Mouse (Mus musculus): ENCODE measurements around the gene Zfp575. TPM values are rescaled to one million over a fixed set of nuclear protein-coding genes. Genes with fewer than 3 reads are reported as not detected.

Zfp575 gene
- polyA plus RNA-seq, 1 experiment from 2014 or later: 0.48 TPM

DNA sequence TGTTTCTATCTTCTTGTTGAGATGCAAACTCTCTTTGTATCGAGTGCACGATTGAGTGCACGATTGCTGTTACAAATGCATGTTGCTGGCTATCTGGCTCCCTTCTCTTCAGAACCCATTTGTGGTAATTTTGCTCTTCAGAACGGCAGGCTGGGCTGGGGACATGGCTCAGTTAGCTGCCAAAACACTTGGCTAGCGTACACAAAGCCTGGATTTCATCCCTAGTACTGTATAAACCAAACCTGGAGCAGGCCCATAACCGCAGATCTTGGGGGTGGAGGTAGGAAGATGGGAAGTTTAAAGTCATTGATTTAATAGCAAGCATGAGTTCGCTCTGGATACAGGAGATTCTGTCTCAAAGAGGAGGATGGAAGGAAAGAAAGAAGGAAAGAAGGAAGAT is 18.1 kb upstream of the Zfp575 start:
- no peak for DNase-seq (ENCODE audit: low spot score)

DNA sequence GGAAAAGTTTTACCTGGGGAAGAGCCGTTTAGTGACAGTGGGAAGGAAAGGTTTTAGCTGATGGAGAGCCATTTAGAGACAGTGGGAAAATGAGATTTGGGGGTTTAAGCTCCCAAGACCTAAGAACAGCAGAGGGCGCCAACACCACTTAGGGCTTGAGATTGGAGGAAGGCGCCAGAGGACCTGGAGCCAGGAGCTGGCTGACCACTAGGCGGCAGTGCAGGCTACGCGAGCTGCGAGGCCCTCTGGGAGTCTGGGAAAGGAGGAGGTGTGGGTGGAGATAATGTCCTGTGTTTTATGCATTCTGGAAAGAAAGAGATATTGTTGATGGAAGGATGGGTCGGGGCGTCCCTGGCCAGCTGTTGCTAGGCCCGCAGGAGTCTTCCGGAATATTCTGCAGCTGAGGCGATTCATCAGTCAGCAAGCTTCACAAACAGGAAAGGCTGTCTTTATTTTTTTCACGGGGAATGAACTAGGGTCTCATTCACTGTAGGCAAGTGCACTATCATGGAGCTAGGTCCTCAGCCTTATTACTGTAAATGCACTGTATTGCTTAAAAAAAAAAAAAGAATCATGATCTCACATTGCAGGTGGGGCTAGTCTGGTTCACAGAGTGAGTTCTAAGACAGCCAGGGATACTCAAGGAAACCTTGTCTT is 13.6 kb upstream of the Zfp575 start:
- DNase-seq (ENCODE audit: low spot score): peak; percentile 94

DNA sequence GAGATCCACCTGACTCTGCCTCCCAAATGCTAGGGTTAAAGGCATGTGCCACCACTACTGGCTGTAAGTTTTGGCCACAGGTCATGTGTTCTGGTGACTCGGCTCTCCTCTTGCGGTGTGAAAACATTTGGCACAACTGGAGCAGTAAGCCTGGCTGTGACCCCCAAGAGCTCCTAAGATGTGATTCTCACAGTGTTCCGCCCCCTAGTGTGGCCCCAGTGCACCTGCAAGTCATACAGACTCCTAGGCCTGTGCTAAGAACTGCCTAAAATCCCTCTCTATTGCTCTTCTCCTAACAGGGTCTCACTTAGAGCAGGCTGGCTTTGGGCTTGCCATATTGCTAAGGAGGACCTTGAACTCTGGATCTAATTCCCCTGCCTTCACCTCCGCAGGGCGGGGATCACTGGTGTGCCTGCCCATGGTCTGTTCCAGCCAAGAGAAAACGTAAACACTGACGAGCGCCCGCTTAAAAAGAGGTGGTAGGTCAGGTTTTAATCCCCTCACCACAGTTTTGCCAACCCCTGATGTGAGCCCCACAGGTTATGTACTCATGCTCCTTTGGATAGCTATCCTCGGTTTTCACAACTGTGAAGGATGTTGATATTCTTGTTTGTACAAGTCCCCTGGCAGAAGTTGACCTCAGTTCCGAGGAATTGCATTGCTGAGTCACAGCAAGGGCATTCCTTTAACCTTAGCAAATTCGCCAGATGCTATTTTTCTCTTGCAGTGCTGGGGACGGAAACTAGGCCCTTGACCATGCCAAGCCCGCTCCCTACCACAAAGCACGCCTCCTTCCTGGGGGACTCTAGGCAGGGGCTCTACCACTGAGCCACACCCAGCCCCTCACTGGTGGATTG is 12.0 kb upstream of the Zfp575 start:
- DNase-seq (ENCODE audit: low spot score): no peak

DNA sequence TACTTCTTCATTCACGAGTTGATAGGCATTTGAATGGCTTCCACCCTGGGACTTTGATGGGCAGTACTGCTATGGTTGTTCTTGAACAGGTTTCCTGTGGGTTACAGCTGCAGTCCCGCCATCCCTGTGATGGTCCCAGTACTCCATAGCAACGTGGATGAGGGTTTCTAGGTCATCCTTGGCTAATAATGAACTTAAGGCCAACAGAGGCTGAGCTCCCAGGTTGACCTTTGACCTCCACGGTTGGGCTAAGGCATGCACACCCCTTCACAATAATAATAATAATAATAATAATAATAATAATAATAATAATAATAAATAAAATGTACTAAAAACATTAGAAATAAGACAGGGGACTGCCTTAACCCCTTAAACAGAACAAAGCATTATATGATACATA is 10.7 kb upstream of the Zfp575 start:
- no peak for DNase-seq (ENCODE audit: low spot score)

DNA sequence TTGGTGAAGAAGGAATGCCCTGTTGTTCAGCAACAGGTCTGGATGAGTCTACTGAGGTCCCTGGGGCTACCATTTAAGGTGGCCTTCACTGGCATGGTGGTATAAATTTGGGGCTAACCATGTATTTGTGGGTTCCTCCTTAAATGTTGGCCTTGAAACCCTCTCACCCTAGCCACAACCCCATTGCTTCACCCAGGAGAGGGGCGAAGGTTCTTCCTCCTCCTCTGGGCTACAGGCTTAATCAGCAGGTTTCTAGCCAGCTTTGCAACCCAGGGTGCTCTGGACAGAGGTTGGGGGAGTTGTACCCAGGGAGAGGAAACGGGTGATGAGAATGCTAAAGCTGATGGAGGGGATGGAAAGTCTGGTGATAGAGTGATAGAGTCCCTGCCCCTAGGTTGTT is 8.0 kb upstream of the Zfp575 start:
- no peak for DNase-seq (ENCODE audit: low spot score)

DNA sequence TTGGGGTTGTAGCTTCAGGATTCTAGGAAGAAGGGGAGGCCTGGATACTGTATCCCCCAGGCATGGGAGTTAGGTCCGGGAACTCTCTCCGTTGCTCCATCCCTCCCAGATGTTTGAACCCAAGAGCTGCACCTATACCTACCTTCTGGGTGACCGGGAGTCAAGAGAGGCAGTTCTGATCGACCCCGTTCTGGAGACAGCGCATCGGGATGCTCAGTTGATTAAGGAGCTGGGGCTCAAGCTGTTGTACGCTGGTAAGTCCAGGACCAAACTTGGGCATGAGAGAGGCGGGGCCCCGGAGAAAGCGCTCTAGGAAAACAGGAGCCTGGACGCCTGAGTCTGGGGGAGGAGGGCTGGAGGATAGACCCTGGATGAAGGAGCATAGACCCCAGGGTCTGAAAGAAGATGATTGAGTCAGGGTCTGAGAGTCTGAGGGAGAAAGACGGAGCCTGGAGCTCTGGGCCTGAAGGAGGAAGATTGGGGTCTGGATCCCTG is 6.9 kb upstream of the Zfp575 start:
- DNase-seq (ENCODE audit: low spot score): no peak

DNA sequence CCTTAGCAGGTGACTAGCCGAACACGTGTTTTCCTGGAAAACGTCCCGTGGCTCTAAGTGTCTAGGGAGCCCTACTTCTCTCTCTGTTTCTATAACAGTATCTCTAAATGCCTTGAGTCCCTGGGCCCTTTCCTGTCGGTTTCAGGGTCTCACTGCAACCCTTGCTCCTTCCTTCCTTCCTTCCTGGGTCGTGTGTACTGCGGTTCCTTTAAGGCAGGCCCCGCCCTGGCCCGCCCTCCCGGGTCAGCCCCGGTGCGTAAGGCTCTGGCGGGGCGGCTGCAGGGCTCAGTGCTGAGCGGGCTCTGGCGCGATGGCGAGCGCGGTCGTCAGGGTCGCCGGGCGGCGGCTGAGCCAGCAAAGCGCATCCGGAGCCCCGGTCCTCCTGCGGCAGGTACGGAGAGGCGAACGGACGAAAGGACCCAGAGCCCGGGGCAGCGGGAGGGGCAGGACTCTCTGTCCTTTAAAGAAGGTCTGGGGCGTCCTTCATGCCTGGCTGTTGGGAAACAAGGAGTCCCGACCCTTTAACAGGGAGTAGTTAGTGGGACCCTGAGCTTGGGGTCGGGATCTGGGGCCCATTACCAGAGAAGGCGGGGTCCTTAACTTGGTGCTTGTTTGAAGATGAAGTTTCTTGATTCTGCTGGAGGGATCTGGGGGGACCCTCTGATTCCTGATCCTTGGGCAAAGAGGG is 6.3 kb upstream of the Zfp575 start:
- DNase-seq (ENCODE audit: low spot score): peak; percentile 80

DNA sequence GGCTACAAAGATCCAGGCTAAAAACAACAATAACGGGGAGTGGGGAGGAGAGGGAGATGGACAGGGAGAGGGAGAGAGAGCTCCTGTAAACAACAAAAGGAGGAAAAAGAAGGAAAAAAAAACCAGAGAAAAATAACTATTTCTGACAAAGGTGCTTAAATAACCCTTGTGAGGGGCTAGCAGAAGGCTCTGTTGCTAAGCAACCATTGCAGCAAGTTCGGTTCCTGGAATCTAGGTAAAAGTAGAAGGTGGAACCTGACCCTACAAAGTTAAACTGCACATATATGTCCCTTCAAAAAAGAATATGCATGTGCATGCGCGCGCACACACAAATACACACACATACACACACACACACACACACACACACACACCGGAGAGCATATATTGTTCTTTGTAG is 5.3 kb upstream of the Zfp575 start:
- no peak for DNase-seq (ENCODE audit: low spot score)

DNA sequence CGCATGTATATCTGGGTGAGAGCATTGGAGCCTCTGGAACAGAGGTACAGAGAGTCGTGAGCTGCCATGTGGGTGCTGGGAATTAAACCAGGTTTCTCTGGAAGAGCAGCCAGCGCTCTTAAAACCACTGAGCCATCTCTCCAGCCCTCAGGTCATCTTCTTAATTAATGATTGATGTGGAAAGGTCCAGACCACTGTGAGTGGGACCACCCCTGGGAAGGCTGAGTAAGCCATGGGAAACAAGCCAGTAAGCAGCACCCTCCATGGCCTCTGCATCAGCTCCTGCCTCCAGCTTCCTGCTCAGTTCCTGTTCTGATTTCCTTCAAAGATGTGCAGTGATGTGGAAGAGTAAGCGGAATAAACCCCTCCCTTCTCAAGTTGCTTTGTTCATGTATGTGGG is 4.7 kb upstream of the Zfp575 start:
- no peak for DNase-seq (ENCODE audit: low spot score)

DNA sequence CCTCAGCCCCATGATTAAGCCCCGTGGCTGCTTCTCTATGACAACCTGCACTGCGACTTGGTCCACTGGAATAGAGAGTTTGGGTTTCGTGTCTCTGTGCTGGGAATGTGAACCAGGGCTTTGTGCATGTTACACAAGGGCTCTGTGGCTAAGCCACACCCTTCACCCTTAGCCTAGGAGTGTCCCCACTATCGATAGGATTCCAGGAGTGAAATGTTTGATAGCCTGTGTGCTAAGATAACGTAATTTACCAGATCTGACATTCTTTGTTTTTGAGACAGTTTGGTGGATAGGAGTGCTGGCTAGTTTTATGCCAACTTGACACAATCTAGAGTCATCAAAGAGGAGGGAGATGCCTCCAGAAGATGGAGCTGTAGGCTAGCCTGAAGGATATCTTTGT is 4.3 kb upstream of the Zfp575 start:
- DNase-seq (ENCODE audit: low spot score): peak; percentile 1

DNA sequence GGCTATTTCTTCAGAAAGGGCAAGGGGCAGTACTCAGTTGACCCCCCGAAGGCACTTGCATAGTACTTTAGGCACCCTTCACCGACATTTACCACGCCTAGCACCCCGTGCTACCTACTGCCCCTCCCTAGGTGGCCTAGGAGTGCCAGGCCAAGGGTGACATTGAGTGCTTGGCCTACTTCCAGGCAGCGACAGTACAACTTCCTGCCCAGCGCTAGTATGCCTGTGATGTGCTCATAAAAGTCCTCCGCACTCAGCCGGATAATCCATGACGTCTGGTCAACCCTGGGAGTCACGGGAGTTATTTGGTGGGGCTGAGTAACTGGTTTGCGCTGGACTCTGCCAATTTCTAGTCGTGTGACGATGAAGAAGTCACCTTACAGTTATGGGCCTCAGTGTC is 895 bp upstream of the Zfp575 start:
- no peak for DNase-seq (ENCODE audit: low spot score)

DNA sequence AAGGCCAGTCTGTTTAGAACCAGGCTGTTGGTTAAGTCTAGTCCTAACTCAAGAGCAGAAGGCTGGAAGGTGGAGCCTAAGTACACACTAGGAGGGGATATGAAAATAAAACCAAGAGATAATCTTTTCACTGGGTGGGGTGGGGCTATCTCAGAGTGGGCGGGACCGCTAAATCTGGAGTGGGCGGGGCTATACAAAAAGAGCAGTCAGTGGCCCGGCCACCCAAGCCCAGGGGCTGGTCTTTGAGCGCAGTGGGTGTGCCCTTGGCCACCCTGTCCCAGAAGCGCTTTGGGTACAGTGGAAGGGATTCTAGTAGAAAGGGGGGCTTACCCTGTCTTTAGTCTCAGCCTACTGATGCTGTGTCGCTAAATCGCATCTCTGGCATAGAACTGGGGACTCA is 613 bp downstream of the Zfp575 start:
- DNase-seq (ENCODE audit: low spot score): no peak

DNA sequence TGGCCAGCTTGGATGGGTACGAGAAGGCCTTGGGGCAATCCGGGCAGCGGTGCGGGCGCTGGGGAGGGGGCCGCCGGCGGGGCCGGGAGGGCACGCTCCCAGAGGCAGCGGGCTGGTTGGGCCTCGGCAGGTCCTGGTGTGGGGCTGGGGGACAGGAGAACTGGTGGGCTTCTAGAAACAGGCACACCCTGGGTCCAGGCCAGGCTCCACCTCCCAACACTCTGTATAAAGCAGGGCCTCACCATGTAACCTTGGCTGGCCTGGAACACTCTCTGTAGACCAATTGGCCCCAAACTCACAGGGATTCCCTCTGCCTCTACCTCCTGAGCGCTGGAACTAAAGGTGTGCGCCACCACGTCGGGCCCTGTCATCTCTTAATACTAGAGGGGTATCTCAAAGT is 1.4 kb downstream of the Zfp575 start:
- no peak for DNase-seq (ENCODE audit: low spot score)

DNA sequence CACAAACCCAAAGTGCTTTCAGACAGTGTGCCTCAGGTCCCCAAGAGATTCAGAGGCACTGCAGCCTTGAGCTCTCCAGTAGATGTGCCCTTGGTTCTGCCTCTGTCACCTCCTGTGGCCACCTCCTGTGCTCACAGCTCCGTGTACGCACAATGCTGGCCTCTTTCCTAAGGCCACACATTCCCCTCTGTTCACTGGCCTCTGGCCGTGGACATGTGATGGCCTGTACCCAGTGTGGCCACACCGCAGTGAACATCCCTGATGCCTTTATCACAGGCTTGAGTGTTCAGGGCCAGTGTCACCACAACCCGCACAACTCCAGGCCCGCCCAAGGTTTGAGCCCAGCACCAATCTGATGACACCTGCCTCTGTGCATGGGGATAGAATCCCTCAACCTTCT is 2.6 kb downstream of the Zfp575 start:
- DNase-seq (ENCODE audit: low spot score): no peak

DNA sequence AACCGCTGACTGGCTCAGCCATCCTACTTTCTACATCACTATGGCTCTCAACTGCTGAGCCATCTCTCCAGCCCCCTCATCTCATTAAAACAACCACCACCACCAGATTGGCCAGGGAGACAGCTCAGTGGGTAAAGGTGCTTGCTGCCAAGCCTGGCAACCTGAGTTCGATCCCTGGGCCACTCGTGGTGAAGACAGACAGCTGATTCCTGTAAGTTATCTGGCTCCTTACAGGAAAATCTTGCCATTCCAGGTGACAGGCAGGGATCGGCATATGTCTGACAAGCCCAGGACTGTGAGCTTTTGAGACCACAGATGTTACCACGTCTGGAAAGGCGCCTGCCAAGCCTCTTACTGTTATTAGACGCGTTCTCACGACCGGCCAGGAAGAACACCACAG is 9.6 kb downstream of the Zfp575 start:
- no peak for DNase-seq (ENCODE audit: low spot score)

DNA sequence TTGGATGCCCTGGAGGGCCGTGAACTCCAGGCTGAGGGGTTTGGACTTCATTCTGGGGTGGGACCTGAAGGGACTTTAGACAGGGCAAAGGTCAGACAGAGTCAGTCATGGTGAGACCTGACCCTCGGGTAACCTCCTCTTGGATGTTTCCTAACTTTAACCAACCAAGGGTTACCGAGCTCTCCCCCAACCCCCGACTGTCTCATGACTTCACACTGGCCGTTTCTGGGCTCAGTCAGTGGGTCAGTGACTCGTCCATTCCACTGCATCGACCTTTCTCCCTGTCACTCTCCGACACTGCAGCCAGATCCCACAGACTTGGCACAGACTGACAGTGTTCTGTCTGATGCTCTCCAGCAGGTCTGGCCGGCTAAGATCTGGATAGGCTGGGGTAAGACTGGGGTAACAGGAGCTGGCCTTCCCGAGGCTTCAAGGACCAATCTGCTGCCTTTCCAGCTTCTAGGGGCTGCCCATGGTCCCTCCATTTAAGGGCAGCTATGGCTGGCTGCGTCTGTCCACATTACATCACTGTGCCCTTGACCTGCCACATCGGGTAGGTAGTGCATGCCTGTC is 13.1 kb downstream of the Zfp575 start:
- no peak for DNase-seq (ENCODE audit: low spot score)

DNA sequence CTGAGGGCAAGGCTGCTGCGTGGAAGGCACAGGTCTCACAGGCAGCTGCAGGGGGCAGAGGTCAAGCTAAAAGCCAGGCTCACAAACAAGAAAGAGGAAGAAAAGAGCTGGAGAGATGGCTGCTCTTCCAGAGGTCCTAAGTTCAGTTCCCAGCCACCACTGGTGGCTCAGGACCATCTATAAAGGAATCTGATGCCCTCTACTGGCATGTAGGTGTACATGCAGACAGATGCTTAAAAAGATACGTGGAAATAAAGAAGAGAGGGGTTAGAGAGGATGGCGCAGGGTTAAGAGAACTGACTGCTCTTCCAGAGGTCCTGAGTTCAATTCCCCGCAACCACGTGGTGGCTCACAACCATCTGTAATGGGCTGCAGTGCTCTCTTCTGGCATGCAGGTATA is 15.0 kb downstream of the Zfp575 start:
- DNase-seq (ENCODE audit: low spot score): no peak

DNA sequence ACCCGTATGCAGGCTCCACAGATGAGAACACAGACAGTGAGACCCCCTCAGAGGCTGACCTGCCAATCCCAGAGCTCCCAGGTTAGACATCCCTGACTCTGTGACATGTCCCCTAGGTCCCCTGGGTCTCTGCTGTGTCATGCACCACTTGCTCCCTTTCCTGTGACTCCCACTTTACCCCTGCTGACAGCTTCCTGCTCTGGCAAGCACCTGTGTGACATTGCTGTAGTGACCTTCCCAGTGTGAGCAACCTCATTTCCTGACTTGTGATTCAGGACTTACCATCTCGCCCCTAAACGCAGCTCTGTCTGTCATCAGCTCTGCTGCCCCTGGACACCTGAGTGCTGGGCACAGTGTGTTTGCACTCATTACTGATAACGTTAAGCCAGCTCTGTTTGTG is 16.4 kb downstream of the Zfp575 start:
- DNase-seq (ENCODE audit: low spot score): no peak

DNA sequence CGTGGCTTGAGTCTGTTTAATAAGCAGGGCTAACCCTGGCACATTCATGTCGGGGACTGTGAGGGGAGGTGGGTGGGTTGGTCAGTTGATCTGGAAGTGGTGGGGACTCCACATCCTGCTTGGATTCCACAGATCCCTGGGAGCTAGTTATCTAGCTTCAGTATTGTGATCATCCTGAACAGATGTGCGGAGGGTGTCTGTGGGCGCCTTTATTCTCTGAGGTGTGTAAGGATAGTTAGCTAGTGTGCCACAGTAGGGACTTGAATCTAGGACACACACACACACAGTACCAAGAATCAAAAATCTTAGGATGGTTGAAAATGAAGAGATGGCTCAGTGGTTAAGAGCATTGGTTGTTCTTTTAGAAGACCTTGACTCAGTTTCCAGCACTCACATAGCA is 18.9 kb downstream of the Zfp575 start:
- no peak for DNase-seq (ENCODE audit: low spot score)

DNA sequence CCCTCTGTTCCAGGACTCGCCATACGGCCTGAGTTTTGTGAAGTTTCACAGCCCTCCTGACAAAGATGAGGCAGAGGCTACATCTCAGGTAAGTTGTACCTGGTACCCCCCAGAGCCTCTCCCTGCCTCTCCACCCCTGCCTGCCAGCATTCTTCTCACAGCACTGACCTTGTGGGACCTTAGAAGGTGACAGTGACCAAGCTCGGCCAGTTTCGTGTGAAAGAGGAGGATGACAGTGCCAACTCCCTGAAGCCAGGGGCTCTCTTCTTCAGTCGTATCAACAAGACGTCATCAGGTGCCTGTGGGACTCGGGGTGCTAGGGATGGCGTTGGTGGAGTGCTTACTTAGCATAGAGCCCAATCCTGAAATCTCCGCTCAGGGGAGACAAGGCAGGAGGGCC is 21.2 kb downstream of the Zfp575 start:
- no peak for DNase-seq (ENCODE audit: low spot score)

DNA sequence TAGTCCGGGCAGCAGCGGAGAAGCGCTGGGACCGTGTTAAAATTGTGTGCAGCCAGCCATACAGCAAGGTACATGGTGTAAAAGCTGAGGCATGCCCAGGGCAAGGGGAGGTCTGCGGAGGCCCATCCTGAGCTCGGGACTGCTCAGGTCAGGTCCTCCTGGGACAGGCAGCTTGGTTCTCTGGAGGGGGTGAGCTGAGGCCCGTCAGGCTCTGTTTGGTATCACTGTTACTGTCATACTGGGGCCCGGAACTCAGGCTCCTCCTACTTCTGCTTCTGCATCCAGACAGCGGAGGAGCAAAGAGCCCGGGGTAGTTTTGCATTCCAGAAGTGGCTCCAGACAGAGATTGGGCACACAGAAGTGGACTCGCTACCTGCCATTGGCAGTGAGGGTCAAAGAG is 21.8 kb downstream of the Zfp575 start:
- DNase-seq (ENCODE audit: low spot score): no peak
